Mouse (Mus musculus) kidney, postnatal 4 days (tissue): ENCODE data around the gene 4933434E20Rik.

Experiments
- DNase-seq, 2 experiments: peaks; one replicate each; pipeline ENCODE4 v3.0.0; 2021; ENCODE audit warnings: mixed read lengths in 2 of 2

The 4933434E20Rik gene

GRCm38 (mm10) chr3:90051441-90052350 lies at the start of gene 4933434E20Rik:
4933434E20Rik (plus strand) TSS chr3:90051636.
- DNase-seq: peak; percentile 76 to 84

GRCm38 (mm10) chr3:90004091-90004796 lies 47.2 kb upstream of the 4933434E20Rik start:
- no peak for DNase-seq

- no peak for DNase-seq
Observed at GRCm38 (mm10) chr3:90010291-90010690, 41.1 kb upstream of the 4933434E20Rik start.

- no peak for DNase-seq
Observed at GRCm38 (mm10) chr3:90016626-90017025, 34.8 kb upstream of the 4933434E20Rik start.

GRCm38 (mm10) chr3:90034653-90035052 lies 16.8 kb upstream of the 4933434E20Rik start:
- no peak for DNase-seq

- DNase-seq: no peak
Observed at GRCm38 (mm10) chr3:90036263-90036662, 15.2 kb upstream of the 4933434E20Rik start.

GRCm38 (mm10) chr3:90049691-90050090 lies 1.7 kb upstream of the 4933434E20Rik start:
- no peak for DNase-seq

- DNase-seq: peak; percentile 96 to 98
Observed at GRCm38 (mm10) chr3:90052351-90053241, 1.2 kb downstream of the 4933434E20Rik start, which contains the start of gene Ubap2l. Ubap2l (minus strand) TSS chr3:90052628.

- no peak for DNase-seq
Observed at GRCm38 (mm10) chr3:90061549-90061948, 10.1 kb downstream of the 4933434E20Rik start.

- DNase-seq: no peak
Observed at GRCm38 (mm10) chr3:90062539-90062938, 11.1 kb downstream of the 4933434E20Rik start.

GRCm38 (mm10) chr3:90064383-90064782 lies 12.9 kb downstream of the 4933434E20Rik start:
- DNase-seq: no peak

GRCm38 (mm10) chr3:90065553-90065952 lies 14.1 kb downstream of the 4933434E20Rik start:
- DNase-seq: peak; percentile 74 to 75

- DNase-seq: no peak
Observed at GRCm38 (mm10) chr3:90067851-90068250, 16.4 kb downstream of the 4933434E20Rik start.

GRCm38 (mm10) chr3:90069688-90070087 lies 18.3 kb downstream of the 4933434E20Rik start:
- DNase-seq: no peak

- no peak for DNase-seq
Observed at GRCm38 (mm10) chr3:90072294-90072693, 20.9 kb downstream of the 4933434E20Rik start, which contains the start of gene Tpm3. Tpm3 (plus strand) TSS chr3:90072649.

- DNase-seq: peak; percentile 86 to 89
Observed at GRCm38 (mm10) chr3:90076921-90077716, 25.7 kb downstream of the 4933434E20Rik start.

GRCm38 (mm10) chr3:90078224-90078623 lies 26.8 kb downstream of the 4933434E20Rik start:
- DNase-seq: no peak

GRCm38 (mm10) chr3:90079133-90079762 lies 27.8 kb downstream of the 4933434E20Rik start:
- peak; percentile 93 to 96 for DNase-seq

- peak; percentile 77 to 86 for DNase-seq
Observed at GRCm38 (mm10) chr3:90079763-90080497, 28.5 kb downstream of the 4933434E20Rik start.

GRCm38 (mm10) chr3:90080498-90080863 lies 29.0 kb downstream of the 4933434E20Rik start:
- no peak for DNase-seq
